Mouse (Mus musculus) limb, embryonic 14.5 days (tissue): ENCODE data around the gene Atp5h. TPM values are rescaled to one million over a fixed set of nuclear protein-coding genes. Genes with fewer than 3 reads are reported as not detected.
"Not testable (repeated sequence)": the region's sequence is repeated elsewhere in the genome, so short reads cannot be mapped to it uniquely, and the experiment has no call there.

Experiments
- ATAC-seq: fragments of 200-750 bp; cut with Nextera tagmentation; 2 replicates; pipeline ENCODE4 v1.8.0; 2017; ENCODE audit warnings: low read depth, moderate number of reproducible peaks, moderate TSS enrichment; ENCODE audit not compliant: low FRiP score
- DNase-seq: peaks from one replicate; pipeline ENCODE4 v3.0.0-alpha.2; 2015; ENCODE audit warnings: low spot score
- H3K27ac ChIP-seq: fragments of 300-500 bp; sonication (generic); replicated peaks from 2 replicates; pipeline ENCODE4 v1.5.1; 2014; ENCODE audit warnings: low read depth, mild to moderate bottlenecking, low read length, moderate library complexity, mixed read lengths
- H3K27me3 ChIP-seq: fragments of 300-500 bp; sonication (generic); 2 replicates; pipeline ENCODE4 v1.6.1; 2014; ENCODE audit warnings: low read length, mixed read lengths; ENCODE audit not compliant: control insufficient read depth, insufficient read depth
- H3K36me3 ChIP-seq: fragments of 300-500 bp; sonication (generic); 2 replicates; pipeline ENCODE4 v1.6.1; 2014; ENCODE audit warnings: mild to moderate bottlenecking, low read length, moderate library complexity, mixed read lengths; ENCODE audit not compliant: control insufficient read depth, insufficient read depth
- H3K4me1 ChIP-seq: fragments of 300-500 bp; sonication (generic); 2 replicates; pipeline ENCODE4 v1.6.1; 2014; ENCODE audit warnings: antibody characterized with exemption, low read length, mixed read lengths; ENCODE audit not compliant: control insufficient read depth, insufficient read depth
- H3K4me2 ChIP-seq: fragments of 300-500 bp; sonication (generic); replicated peaks from 2 replicates; pipeline ENCODE4 v1.6.1; 2014; ENCODE audit warnings: low read depth, mild to moderate bottlenecking, low read length, moderate library complexity; ENCODE audit not compliant: severe bottlenecking
- H3K4me3 ChIP-seq: fragments of 300-500 bp; sonication (generic); replicated peaks from 2 replicates; pipeline ENCODE4 v1.5.1; 2014; ENCODE audit warnings: low read length
- H3K9ac ChIP-seq: fragments of 300-500 bp; sonication (generic); 2 replicates; pipeline ENCODE4 v1.6.1; 2014; ENCODE audit warnings: mild to moderate bottlenecking, low read depth, low read length, moderate library complexity; ENCODE audit not compliant: severe bottlenecking
- H3K9me3 ChIP-seq: fragments of 300-500 bp; sonication (generic); 2 replicates; pipeline ENCODE4 v1.6.1; 2016; ENCODE audit warnings: low read length; ENCODE audit not compliant: control insufficient read depth
- POLR2A ChIP-seq: fragments of 200-500 bp; IDR thresholded peaks from 2 replicates; pipeline ENCODE4 v1.8.0; 2012; ENCODE audit warnings: inconsistent platforms, mild to moderate bottlenecking, moderate library complexity, borderline replicate concordance; ENCODE audit not compliant: insufficient read depth, insufficient read length; ENCODE audit errors: extremely low read depth
- WGBS: fragments of 180-500 bp; shearing (Covaris S2); extraction: QIAGEN DNeasy Blood & Tissue Kit; methylation state at CpG from one replicate; pipeline ENCODE4 v1.1.7; 2014; 5-methylcytosine and 5-hydroxymethylcytosine counted together
- polyA plus RNA-seq, 2 experiments: library from polyadenylated mRNA; depleted of rRNA in 1 of 2; stranded (reverse) in 1 of 2; unstranded in 1 of 2; fragments of >200 nt; fragmentation: Nextera tagmentation in 1 of 2; extraction: Ambion mirVana in 1 of 2; gene quantifications; 2 replicates each; pipeline versions ENCODE4 v1.2.1 to v1.2.3; 2012 to 2014

The Atp5h gene
- polyA plus RNA-seq, 2 experiments, result 427 to 933 TPM

- no peak for TF ChIP-seq POLR2A
- ATAC-seq, result no peak
- H3K9me3 ChIP-seq, result no peaks in the 10 kb centered on the region
- H3K4me1 ChIP-seq, result 0 out of 2 replicates have a peak, but pooled peaks cover 1% of the 10 kb centered on the region
- H3K9ac ChIP-seq, result no peak overlapping the region
- no peak overlapping the region for H3K4me2 ChIP-seq
- H3K4me3 ChIP-seq, result no peak overlapping the region
- peaks cover 31% of the 10 kb centered on the region for H3K36me3 ChIP-seq
- no peak for DNase-seq
- 79% methylated on average over 7 of the region's 7 CpGs for WGBS
- H3K27ac ChIP-seq, result no peak overlapping the region
- H3K27me3 ChIP-seq, result no peaks in the 10 kb centered on the region
Observed at GRCm38 (mm10) chr11:115398085-115398484, 21.7 kb downstream of the Atp5h start.

GRCm38 (mm10) chr11:115393721-115394325, 25.9 kb downstream of the Atp5h start:
- WGBS, result 63% methylated on average over 34 of the region's 34 CpGs
- TF ChIP-seq POLR2A, result no peak
- no peak overlapping the region for H3K27ac ChIP-seq
- H3K36me3 ChIP-seq, result peaks cover 55% of the 10 kb centered on the region
- no peak overlapping the region for H3K4me3 ChIP-seq
- no peaks in the 10 kb centered on the region for H3K4me1 ChIP-seq
- no peak overlapping the region for H3K9ac ChIP-seq
- no peaks in the 10 kb centered on the region for H3K9me3 ChIP-seq
- DNase-seq (no peak), ATAC-seq (no peak)
- H3K27me3 ChIP-seq, result no peaks in the 10 kb centered on the region
- no peak overlapping the region; the same call in 1 of the 2 replicates for H3K4me2 ChIP-seq

GRCm38 (mm10) chr11:115391358-115391757, 28.4 kb downstream of the Atp5h start:
- Histone ChIP-seq H3K9ac (no peak overlapping the region), H3K9me3 (no peaks in the 10 kb centered on the region), H3K4me2 (no peak overlapping the region), H3K27me3 (no peaks in the 10 kb centered on the region), H3K4me1 (no peaks in the 10 kb centered on the region), H3K36me3 (peaks cover 55% of the 10 kb centered on the region), H3K27ac (no peak overlapping the region), H3K4me3 (no peak overlapping the region)
- no peak for TF ChIP-seq POLR2A
- no peak for ATAC-seq
- DNase-seq, result no peak
- WGBS, result 91% methylated on average over 7 of the region's 7 CpGs

GRCm38 (mm10) chr11:115386859-115387258, 32.9 kb downstream of the Atp5h start:
- not testable (repeated sequence) for H3K27me3 ChIP-seq, H3K4me3 ChIP-seq, H3K27ac ChIP-seq, DNase-seq, H3K9ac ChIP-seq, ATAC-seq, H3K4me2 ChIP-seq, H3K9me3 ChIP-seq
- peaks cover 18% of the 10 kb centered on the region for H3K4me1 ChIP-seq
- H3K36me3 ChIP-seq, result peaks cover 12% of the 10 kb centered on the region
- 78% methylated on average over 3 of the region's 3 CpGs for WGBS

- DNase-seq (no peak), ATAC-seq (no peak)
- Histone ChIP-seq H3K4me1 (peaks cover 18% of the 10 kb centered on the region), H3K4me3 (no peak overlapping the region), H3K9me3 (no peaks in the 10 kb centered on the region), H3K9ac (no peak overlapping the region), H3K27me3 (no peaks in the 10 kb centered on the region), H3K36me3 (no peaks in the 10 kb centered on the region), H3K27ac (no peak overlapping the region), H3K4me2 (no peak overlapping the region)
- 74% methylated on average over 5 of the region's 5 CpGs for WGBS
- no peak for TF ChIP-seq POLR2A
Observed at GRCm38 (mm10) chr11:115384587-115384986, 35.2 kb downstream of the Atp5h start.
